Mouse (Mus musculus) MEL (cell line): ENCODE measurements at regions not wholly inside any gene's neighbourhood (a gene's known extent, or its start where the extent isn't known, plus 50 kb on each side); places are given as distances from the start of the nearest gene placed in this dataset.

Experiments
- DNase-seq: peaks from one replicate; pipeline ENCODE4 v3.0.0; 2011; ENCODE audit warnings: low read depth, low spot score
- H3K27ac ChIP-seq: 2 replicates; pipeline ENCODE4 v1.5.1; 2012; ENCODE audit warnings: low read depth, mild to moderate bottlenecking, control low read depth, low read length, moderate library complexity; ENCODE audit not compliant: control insufficient read depth
- H3K27me3 ChIP-seq, 2 experiments: fragments of 150-350 bp in 1 of 2; sonication (generic) in 1 of 2; 2 replicates each; pipeline ENCODE4 v1.6.1; 2012; ENCODE audit warnings: low read length in 2 of 2, mild to moderate bottlenecking in 2 of 2, improper control_type of control experiment in 1 of 2, moderate library complexity in 1 of 2; ENCODE audit not compliant: insufficient read depth in 2 of 2, control insufficient read depth in 1 of 2
- H3K36me3 ChIP-seq, 2 experiments: 2 replicates each; pipeline ENCODE4 v1.6.1; 2012 to 2014; ENCODE audit warnings: low read length in 2 of 2, improper control_type of control experiment in 1 of 2, inconsistent platforms in 1 of 2, mild to moderate bottlenecking in 1 of 2; ENCODE audit not compliant: insufficient read depth in 2 of 2, control insufficient read depth in 1 of 2
- H3K4me1 ChIP-seq, 2 experiments: fragments of 150-350 bp in 1 of 2; sonication (generic) in 1 of 2; 2 replicates each; pipeline ENCODE4 v1.6.1; 2012; ENCODE audit warnings: low read length in 2 of 2, improper control_type of control experiment in 1 of 2, mild to moderate bottlenecking in 1 of 2; ENCODE audit not compliant: insufficient read depth in 2 of 2, control insufficient read depth in 1 of 2
- H3K4me3 ChIP-seq, 2 experiments: fragments of 150-350 bp in 1 of 2; sonication (generic) in 1 of 2; 2 replicates each; pipeline ENCODE4 v1.5.1; 2012; ENCODE audit warnings: low read depth in 2 of 2, low read length in 2 of 2, mild to moderate bottlenecking in 2 of 2, moderate library complexity in 2 of 2, control low read depth in 1 of 2, improper control_type of control experiment in 1 of 2; ENCODE audit not compliant: control insufficient read depth in 1 of 2, insufficient read depth in 1 of 2
- H3K79me2 ChIP-seq: 2 replicates; pipeline ENCODE4 v1.6.1; 2012; ENCODE audit warnings: mild to moderate bottlenecking, low read length, moderate library complexity; ENCODE audit not compliant: control insufficient read depth, poor library complexity, insufficient read depth
- H3K9ac ChIP-seq: 2 replicates; pipeline ENCODE4 v1.6.1; 2012; ENCODE audit warnings: low read depth, mild to moderate bottlenecking, control low read depth, low read length, moderate library complexity; ENCODE audit not compliant: control insufficient read depth, poor library complexity, severe bottlenecking
- H3K9me3 ChIP-seq: fragments of 150-350 bp; sonication (generic); replicated peaks from 2 replicates; pipeline ENCODE4 v1.6.1; 2012; ENCODE audit warnings: mild to moderate bottlenecking, low read length, improper control_type of control experiment, moderate library complexity; ENCODE audit not compliant: insufficient read depth
- ELF1 ChIP-seq: IDR thresholded peaks from 2 replicates; pipeline ENCODE4 v1.6.1; 2014; ENCODE audit warnings: low read depth, mild to moderate bottlenecking, inconsistent platforms, low read length, improper control_type of control experiment, moderate library complexity
- EP300 ChIP-seq, 2 experiments: IDR thresholded peaks; 2 replicates each; pipeline ENCODE4 v1.6.1; 2011; ENCODE audit warnings: improper control_type of control experiment in 2 of 2, low read length in 2 of 2, low read depth in 1 of 2, mild to moderate bottlenecking in 1 of 2
- ETS1 ChIP-seq: IDR thresholded peaks from 2 replicates; pipeline ENCODE4 v1.6.1; 2012; ENCODE audit warnings: low read depth, mild to moderate bottlenecking, inconsistent platforms, low read length, improper control_type of control experiment, moderate library complexity
- GATA1 ChIP-seq: IDR thresholded peaks from 2 replicates; pipeline ENCODE4 v1.6.1; 2011; ENCODE audit warnings: low read depth, low read length, improper control_type of control experiment
- MAFK ChIP-seq: IDR thresholded peaks from 2 replicates; pipeline ENCODE4 v1.6.1; 2011; ENCODE audit warnings: low read depth, mild to moderate bottlenecking, low read length, improper control_type of control experiment, borderline replicate concordance
- MAZ ChIP-seq: IDR thresholded peaks from 2 replicates; pipeline ENCODE4 v1.6.1; 2012; ENCODE audit warnings: low read depth, mild to moderate bottlenecking, inconsistent platforms, low read length, improper control_type of control experiment
- MYB ChIP-seq: IDR thresholded peaks from 2 replicates; pipeline ENCODE4 v1.6.1; 2011; ENCODE audit warnings: mild to moderate bottlenecking, low read depth, low read length, improper control_type of control experiment
- POLR2AphosphoS5 ChIP-seq: IDR thresholded peaks from 2 replicates; pipeline ENCODE4 v1.6.1; 2012; ENCODE audit warnings: low read depth, borderline replicate concordance, mild to moderate bottlenecking, inconsistent platforms, low read length, moderate library complexity, mixed read lengths
- RCOR1 ChIP-seq: IDR thresholded peaks from 2 replicates; pipeline ENCODE4 v1.6.1; 2012; ENCODE audit warnings: low read depth, mild to moderate bottlenecking, inconsistent platforms, low read length, improper control_type of control experiment
- TCF12 ChIP-seq: IDR thresholded peaks from 2 replicates; pipeline ENCODE4 v1.6.1; 2014; ENCODE audit warnings: low read depth, mild to moderate bottlenecking, inconsistent platforms, low read length, improper control_type of control experiment, moderate library complexity
- USF2 ChIP-seq, 2 experiments: IDR thresholded peaks; 2 replicates each; pipeline ENCODE4 v1.6.1; 2011 to 2012; ENCODE audit warnings: improper control_type of control experiment in 2 of 2, low read length in 2 of 2, borderline replicate concordance in 1 of 2, inconsistent platforms in 1 of 2, low read depth in 1 of 2, mild to moderate bottlenecking in 1 of 2; ENCODE audit not compliant: insufficient read depth in 1 of 2
- ZMIZ1 ChIP-seq: IDR thresholded peaks from 2 replicates; pipeline ENCODE4 v1.6.1; 2012; ENCODE audit warnings: low read depth, mild to moderate bottlenecking, inconsistent platforms, low read length, improper control_type of control experiment, moderate library complexity
- ZNF384 ChIP-seq: IDR thresholded peaks from 2 replicates; pipeline ENCODE4 v1.6.1; 2012; ENCODE audit warnings: low read depth, mild to moderate bottlenecking, inconsistent platforms, low read length, improper control_type of control experiment

DNA sequence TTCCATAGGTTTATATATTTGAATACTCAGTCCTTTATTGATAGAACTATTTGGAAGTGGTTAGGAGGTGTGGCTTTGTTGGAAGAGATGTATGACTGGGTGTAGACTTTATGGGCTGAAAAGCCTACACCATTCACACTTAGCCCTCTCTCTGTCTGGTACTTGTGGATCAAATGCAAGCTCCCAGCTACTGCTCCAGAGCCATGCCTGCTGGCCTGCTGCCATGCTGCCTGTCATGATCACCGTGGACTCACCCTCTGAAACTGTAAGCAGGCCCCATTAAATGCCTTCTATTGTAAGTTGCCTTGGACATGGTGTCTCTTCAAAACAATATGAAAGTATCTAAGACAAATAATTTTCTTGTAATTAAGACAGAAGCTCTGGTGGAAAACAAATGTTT, 446.4 kb downstream of the Wdr20rt start:
- H3K9ac ChIP-seq: no peak overlapping the region
- no peaks in the 10 kb centered on the region for H3K9me3 ChIP-seq
- no peak overlapping the region for H3K4me3 ChIP-seq
- H3K27me3 ChIP-seq: no peaks in the 10 kb centered on the region
- H3K4me1 ChIP-seq: peaks cover 0 to 4% of the 10 kb centered on the region in 2 experiments; a peak in 2 of 4 replicates
- no peak for TF ChIP-seq EP300 (IDR thresholded peaks at IDR 0.05; ENCODE audit: low read depth in 1 of 2, low read length in 2 of 2)
- H3K27ac ChIP-seq: no peak overlapping the region
- H3K36me3 ChIP-seq: peaks cover 0 to 12% of the 10 kb centered on the region in 2 experiments; a peak in 2 of 4 replicates
- no peaks in the 10 kb centered on the region for H3K79me2 ChIP-seq
- DNase-seq: no peak

DNA sequence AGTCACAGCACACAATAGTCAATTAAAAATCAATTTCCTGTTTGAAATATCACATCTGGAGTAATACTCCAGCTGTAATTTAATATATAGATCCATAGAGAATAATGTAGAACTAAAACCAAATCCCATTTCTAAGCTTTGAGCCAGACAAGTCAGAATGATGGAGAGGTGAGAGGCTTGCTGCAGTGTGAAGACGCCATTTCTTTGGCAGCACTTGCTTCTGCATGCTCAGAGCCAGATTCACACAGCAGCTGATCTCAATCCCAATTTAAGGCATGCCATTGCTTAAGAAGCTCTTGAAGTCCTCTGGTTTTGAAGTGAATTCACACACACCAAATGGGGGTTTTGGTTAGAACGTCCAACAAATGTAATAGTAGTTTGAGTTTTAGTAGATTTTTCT, 447.9 kb downstream of the Wdr20rt start:
- DNase-seq: no peak
- H3K27ac ChIP-seq: no peak overlapping the region
- no peaks in the 10 kb centered on the region for H3K79me2 ChIP-seq
- no peak overlapping the region for H3K4me3 ChIP-seq
- H3K4me1 ChIP-seq: peaks cover 0 to 4% of the 10 kb centered on the region in 2 experiments; a peak in 2 of 4 replicates
- no peak for TF ChIP-seq GATA1
- TF ChIP-seq POLR2AphosphoS5: no peak
- no peak for TF ChIP-seq TCF12
- TF ChIP-seq ELF1: no peak
- no peak for TF ChIP-seq USF2 (IDR thresholded peaks at IDR 0.05; ENCODE audit: borderline replicate concordance in 1 of 2, insufficient read depth in 1 of 2, low read depth in 1 of 2, low read length in 2 of 2)
- no peak for TF ChIP-seq ZNF384
- no peak for TF ChIP-seq ZMIZ1
- TF ChIP-seq ETS1: no peak
- no peak for TF ChIP-seq RCOR1
- no peak for TF ChIP-seq EP300 (IDR thresholded peaks at IDR 0.05; ENCODE audit: low read depth in 1 of 2, low read length in 2 of 2)
- TF ChIP-seq MAFK: no peak
- TF ChIP-seq MYB: no peak
- TF ChIP-seq MAZ: no peak
- H3K9ac ChIP-seq: no peak overlapping the region
- no peaks in the 10 kb centered on the region for H3K27me3 ChIP-seq
- no peaks in the 10 kb centered on the region for H3K9me3 ChIP-seq
- H3K36me3 ChIP-seq: peaks cover 0 to 12% of the 10 kb centered on the region in 2 experiments; a peak in 2 of 4 replicates
